Mouse (Mus musculus) liver, embryonic 12.5 days (tissue): ENCODE results near the gene Dazap2. TPM values are rescaled to one million over a fixed set of nuclear protein-coding genes. Genes with fewer than 3 reads are reported as not detected.

Source experiments
- ATAC-seq: fragments of 200-750 bp; cut with Nextera tagmentation; 2 replicates; pipeline ENCODE4 v1.8.0; 2017; ENCODE audit warnings: moderate number of reproducible peaks, mild to moderate bottlenecking, moderate library complexity
- H3K27ac ChIP-seq: fragments of 300-500 bp; sonication (generic); 2 replicates; pipeline ENCODE4 v1.5.1; 2016; ENCODE audit warnings: mild to moderate bottlenecking
- H3K27me3 ChIP-seq: fragments of 300-500 bp; sonication (generic); replicated peaks from 2 replicates; pipeline ENCODE4 v1.6.1; 2016; ENCODE audit warnings: mild to moderate bottlenecking, moderate library complexity
- H3K36me3 ChIP-seq: fragments of 300-500 bp; sonication (generic); 2 replicates; pipeline ENCODE4 v1.6.1; 2016; ENCODE audit warnings: mild to moderate bottlenecking, moderate library complexity
- H3K4me1 ChIP-seq: fragments of 300-500 bp; sonication (generic); 2 replicates; pipeline ENCODE4 v1.6.1; 2016
- H3K4me2 ChIP-seq: fragments of 300-500 bp; sonication (generic); 2 replicates; pipeline ENCODE4 v1.6.1; 2016; ENCODE audit warnings: mild to moderate bottlenecking, moderate library complexity
- H3K4me3 ChIP-seq: fragments of 300-500 bp; sonication (generic); 2 replicates; pipeline ENCODE4 v1.5.1; 2016; ENCODE audit warnings: mild to moderate bottlenecking, moderate library complexity
- H3K9ac ChIP-seq: fragments of 300-500 bp; sonication (generic); 2 replicates; pipeline ENCODE4 v1.6.1; 2016; ENCODE audit warnings: mild to moderate bottlenecking, moderate library complexity
- H3K9me3 ChIP-seq: fragments of 300-500 bp; sonication (generic); replicated peaks from 2 replicates; pipeline ENCODE4 v1.6.1; 2016; ENCODE audit warnings: mild to moderate bottlenecking, moderate library complexity
- WGBS: fragments of 180-500 bp; shearing (Covaris S2); methylation state at CpG from one replicate; pipeline ENCODE4 v1.1.7; 2016; ENCODE audit not compliant: insufficient replicate concordance; 5-methylcytosine and 5-hydroxymethylcytosine counted together
- polyA plus RNA-seq: library from polyadenylated mRNA; unstranded; fragments of >200 nt; fragmentation: Nextera tagmentation; extraction: Ambion mirVana; gene quantifications from 2 replicates; pipeline ENCODE4 v1.2.1, GENCODE M21; 2016

The Dazap2 gene
- 163 and 167 TPM in 2 replicates for polyA plus RNA-seq

DNA sequence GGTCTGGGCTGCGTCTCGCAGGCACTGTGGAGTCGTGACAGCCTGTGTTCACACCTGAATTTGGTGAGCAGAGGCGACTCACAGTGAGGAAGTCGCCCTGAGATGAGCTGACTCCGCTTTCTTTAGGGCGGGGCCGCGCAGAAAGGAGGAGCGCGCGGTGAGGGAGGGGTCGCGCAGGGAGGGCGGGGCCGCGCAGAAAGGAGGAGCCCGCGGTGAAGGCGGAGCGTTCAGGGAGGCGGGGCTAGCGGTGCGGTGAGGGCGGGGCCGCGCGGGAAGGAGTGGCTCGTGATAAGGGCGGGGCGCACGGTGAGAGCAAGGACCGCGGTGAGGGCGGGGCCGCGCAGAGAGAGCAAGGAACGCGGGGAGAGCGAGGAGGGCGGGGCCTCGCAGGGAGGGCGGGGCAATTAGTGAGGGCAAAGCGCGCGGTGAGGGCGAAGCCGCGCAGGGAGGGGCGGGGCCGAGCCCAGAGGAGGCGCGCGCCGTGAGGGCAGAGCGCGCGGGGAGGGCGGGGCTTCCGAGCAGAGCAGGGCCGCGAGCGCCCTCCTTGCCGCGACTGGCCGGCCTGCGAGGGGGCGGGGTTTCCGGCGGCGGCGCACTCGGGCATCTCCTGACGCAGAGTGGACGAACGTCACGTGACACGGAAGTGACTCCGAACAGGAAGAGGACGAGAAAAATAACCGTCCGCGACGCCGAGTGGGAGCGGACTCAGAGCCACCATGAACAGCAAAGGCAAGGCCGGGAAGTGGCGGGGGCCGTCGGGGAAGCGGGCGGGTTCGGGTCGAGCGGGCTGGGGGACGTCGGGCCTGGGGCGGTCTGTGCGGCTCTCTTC lies at the start of gene Dazap2:
TSS of gene Dazap2 (plus strand) at position 354 of the 829 bp plus-strand sequence.
- H3K36me3 ChIP-seq: peaks cover 35% of the 10 kb centered on the region
- WGBS: under 1% methylated on average over 93 of the region's 99 CpGs
- peaks cover 36% of the 10 kb centered on the region for H3K4me1 ChIP-seq
- peak within 1 kb of the TSS; percentile 97 for H3K4me3 ChIP-seq
- peak within 1 kb of the TSS; percentile 99 for H3K27ac ChIP-seq
- H3K9me3 ChIP-seq: no peaks in the 10 kb centered on the region
- no peaks in the 10 kb centered on the region for H3K27me3 ChIP-seq
- peak; percentile 80 for ATAC-seq
- peak within 1 kb of the TSS; percentile 92 for H3K4me2 ChIP-seq
- H3K9ac ChIP-seq: peak within 1 kb of the TSS; percentile 99

DNA sequence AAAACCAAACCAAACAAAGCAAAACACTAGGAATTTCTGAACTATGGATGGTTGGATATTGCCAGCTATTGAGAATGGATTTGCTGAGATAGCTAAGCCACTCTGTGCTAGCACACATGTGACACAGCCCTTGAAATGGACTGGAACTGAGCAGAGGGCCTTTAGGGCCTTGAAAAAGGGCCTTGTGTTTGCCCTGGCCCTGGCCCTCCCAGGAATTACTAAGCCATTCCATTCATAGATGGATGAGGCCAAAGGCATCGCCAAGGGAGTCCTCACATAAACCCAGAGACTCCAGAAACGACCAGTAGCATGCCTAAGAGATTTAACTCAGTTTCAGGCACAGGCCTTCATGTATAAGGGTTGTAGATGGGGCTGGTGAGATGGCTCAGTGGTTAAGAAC lies 48.6 kb upstream of the Dazap2 start:
- no peak overlapping the region for H3K9ac ChIP-seq
- H3K36me3 ChIP-seq: no peaks in the 10 kb centered on the region
- no peak overlapping the region for H3K4me3 ChIP-seq
- H3K27ac ChIP-seq: no peak overlapping the region
- 64% methylated on average over 2 of the region's 2 CpGs for WGBS
- no peaks in the 10 kb centered on the region for H3K9me3 ChIP-seq
- no peaks in the 10 kb centered on the region for H3K4me1 ChIP-seq
- ATAC-seq: no peak
- no peak overlapping the region for H3K4me2 ChIP-seq
- peaks cover 19% of the 10 kb centered on the region; the same call in 1 of the 2 replicates for H3K27me3 ChIP-seq

DNA sequence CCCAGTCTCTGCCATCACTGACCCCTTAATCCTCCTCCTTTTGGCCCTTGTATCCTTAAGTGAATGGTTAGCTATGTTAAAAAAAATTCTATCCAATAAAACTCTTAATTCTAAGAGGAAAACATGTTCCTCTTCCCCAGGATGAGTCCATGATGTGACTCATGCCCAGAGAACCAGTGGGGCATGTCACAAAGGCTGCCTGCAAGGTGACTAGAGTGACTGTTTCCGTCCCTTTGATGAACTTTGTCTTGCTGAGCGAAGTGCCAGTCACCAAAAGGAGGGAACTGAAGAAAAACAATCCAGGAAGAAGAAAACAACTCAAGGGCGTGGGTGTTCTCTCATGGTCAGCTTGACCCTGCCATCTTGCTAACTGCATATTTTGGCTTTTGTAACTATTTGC lies 45.9 kb upstream of the Dazap2 start:
- ATAC-seq: no peak
- Histone ChIP-seq H3K27ac (no peak overlapping the region), H3K4me2 (no peak overlapping the region), H3K4me3 (no peak overlapping the region), H3K4me1 (no peaks in the 10 kb centered on the region), H3K36me3 (no peaks in the 10 kb centered on the region), H3K27me3 (peaks cover 19% of the 10 kb centered on the region; the same call in 1 of the 2 replicates), H3K9ac (no peak overlapping the region), H3K9me3 (no peaks in the 10 kb centered on the region)
- WGBS: 52% methylated on average over 3 of the region's 3 CpGs

DNA sequence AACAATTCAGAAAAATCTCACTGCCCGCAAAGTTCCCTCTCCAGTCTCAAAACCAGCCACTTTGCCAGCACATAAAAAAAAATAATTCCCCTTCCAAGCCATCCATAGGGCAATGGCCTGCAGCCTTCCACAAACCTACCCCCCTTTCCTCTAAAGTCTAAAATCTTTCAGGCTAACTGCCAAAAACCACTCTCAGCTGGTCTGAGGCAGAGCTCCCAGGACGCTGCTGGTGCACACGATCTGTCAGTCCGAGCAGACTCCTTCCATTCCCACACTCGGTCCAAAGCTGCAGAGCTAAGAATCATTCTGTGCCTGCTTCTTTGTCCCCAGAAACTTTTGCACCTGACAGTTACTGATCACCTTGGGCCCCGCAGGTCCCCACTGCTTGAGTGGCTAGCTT lies 41.2 kb upstream of the Dazap2 start:
- Histone ChIP-seq H3K4me2 (no peak overlapping the region), H3K9me3 (no peaks in the 10 kb centered on the region), H3K4me3 (no peak overlapping the region), H3K4me1 (no peaks in the 10 kb centered on the region), H3K9ac (no peak overlapping the region), H3K27ac (no peak overlapping the region), H3K36me3 (no peaks in the 10 kb centered on the region), H3K27me3 (peaks cover 27% of the 10 kb centered on the region)
- no peak for ATAC-seq
- 64% methylated on average over 6 of the region's 6 CpGs for WGBS

DNA sequence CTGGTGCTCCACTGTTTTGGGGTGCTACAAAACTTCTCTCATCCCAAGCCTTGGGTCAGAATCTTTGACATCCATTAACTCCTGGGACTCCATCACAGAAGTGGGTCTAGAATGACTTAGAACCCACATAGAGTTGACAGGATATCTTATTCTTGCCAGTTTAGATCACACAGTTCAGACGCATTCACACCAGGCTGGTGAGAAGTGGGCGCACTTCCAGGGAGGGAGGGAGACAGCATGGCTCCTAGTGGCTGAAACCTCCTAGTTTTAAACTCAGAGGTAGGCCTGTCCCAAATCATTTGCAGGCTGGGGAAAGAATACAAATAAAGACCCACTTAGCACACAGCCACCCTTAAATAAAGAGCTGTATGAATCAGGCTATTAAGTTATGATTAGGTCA lies 40.8 kb upstream of the Dazap2 start:
- Histone ChIP-seq H3K27me3 (peaks cover 23% of the 10 kb centered on the region), H3K9ac (no peak overlapping the region), H3K4me3 (no peak overlapping the region), H3K36me3 (no peaks in the 10 kb centered on the region), H3K9me3 (no peaks in the 10 kb centered on the region), H3K4me1 (no peaks in the 10 kb centered on the region), H3K27ac (no peak overlapping the region), H3K4me2 (no peak overlapping the region)
- no peak for ATAC-seq
- WGBS: 67% methylated on average over 2 of the region's 2 CpGs

DNA sequence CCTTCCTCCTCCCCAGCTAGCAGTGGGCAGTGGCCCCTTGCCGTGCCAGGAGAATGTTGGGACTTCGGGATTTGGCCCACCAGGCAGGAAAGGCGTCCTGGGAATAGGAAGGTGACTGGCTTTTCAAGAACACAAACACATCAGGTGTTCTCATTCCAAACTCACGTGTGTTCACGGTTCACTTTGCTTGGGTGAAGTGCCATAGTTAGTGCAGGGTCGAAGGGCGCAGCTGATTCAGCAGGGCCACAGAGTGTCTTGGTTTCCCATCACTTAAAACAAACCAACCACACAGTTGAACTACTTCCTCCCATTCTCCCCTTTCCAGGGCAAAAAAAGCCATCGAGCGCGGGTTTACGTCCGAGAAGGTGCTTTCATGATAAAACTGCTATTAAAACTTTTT lies 39.8 kb upstream of the Dazap2 start:
- Histone ChIP-seq H3K9ac (no peak overlapping the region), H3K4me3 (no peak overlapping the region), H3K4me1 (no peaks in the 10 kb centered on the region), H3K27me3 (peaks cover 23% of the 10 kb centered on the region), H3K27ac (no peak overlapping the region), H3K4me2 (no peak overlapping the region), H3K9me3 (no peaks in the 10 kb centered on the region), H3K36me3 (no peaks in the 10 kb centered on the region)
- no peak for ATAC-seq
- 63% methylated on average over 12 of the region's 12 CpGs for WGBS

DNA sequence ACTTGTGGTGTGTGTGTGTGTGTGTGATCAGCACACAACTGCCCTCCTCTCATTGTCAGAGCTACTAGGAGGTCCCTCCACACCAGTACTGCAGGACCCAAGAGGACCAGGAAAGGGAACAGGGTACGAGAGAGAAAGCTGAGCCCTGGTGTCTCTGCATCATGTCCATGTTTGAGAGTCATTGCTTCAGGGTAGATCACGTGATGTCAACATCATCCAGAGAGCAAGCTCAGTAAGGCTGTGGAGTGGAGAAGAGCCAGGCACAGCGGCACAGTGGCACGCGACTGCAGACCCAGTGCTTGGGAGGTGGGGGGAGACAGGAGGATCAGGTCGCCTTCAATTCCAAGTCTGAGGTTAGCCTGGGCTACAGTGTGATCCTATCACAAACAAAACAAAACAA lies 38.8 kb upstream of the Dazap2 start:
- ATAC-seq: no peak
- H3K4me3 ChIP-seq: no peak overlapping the region
- H3K9ac ChIP-seq: no peak overlapping the region
- H3K36me3 ChIP-seq: no peaks in the 10 kb centered on the region
- no peaks in the 10 kb centered on the region for H3K9me3 ChIP-seq
- H3K4me2 ChIP-seq: no peak overlapping the region
- H3K27me3 ChIP-seq: peaks cover 23% of the 10 kb centered on the region
- H3K4me1 ChIP-seq: no peaks in the 10 kb centered on the region
- 59% methylated on average over 6 of the region's 6 CpGs for WGBS
- no peak overlapping the region for H3K27ac ChIP-seq

DNA sequence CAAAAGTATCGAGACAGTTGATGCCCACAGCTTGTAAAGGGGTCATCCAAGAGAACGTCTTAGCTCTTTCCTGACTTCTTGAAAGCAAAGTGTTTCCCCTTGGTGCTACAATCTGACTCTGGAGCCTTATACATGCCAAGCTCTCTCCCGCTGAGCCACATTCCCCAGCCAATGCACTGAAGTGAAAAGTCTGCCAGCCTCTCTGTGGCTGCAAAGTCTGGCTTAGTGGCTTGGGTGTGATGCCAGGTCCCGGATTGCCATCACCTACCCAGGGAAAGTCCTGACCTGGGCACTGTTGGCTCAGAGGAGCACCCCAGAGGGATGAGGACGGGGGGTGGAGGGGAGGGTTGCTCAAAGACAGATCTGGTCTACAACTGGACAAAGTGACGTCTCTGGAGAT lies 38.3 kb upstream of the Dazap2 start:
- H3K9ac ChIP-seq: no peak overlapping the region
- H3K4me2 ChIP-seq: no peak overlapping the region
- no peak overlapping the region for H3K27ac ChIP-seq
- H3K36me3 ChIP-seq: no peaks in the 10 kb centered on the region
- H3K27me3 ChIP-seq: peaks cover 27% of the 10 kb centered on the region
- no peaks in the 10 kb centered on the region for H3K4me1 ChIP-seq
- no peak overlapping the region for H3K4me3 ChIP-seq
- no peak for ATAC-seq
- H3K9me3 ChIP-seq: no peaks in the 10 kb centered on the region
- 55% methylated on average over 6 of the region's 6 CpGs for WGBS

DNA sequence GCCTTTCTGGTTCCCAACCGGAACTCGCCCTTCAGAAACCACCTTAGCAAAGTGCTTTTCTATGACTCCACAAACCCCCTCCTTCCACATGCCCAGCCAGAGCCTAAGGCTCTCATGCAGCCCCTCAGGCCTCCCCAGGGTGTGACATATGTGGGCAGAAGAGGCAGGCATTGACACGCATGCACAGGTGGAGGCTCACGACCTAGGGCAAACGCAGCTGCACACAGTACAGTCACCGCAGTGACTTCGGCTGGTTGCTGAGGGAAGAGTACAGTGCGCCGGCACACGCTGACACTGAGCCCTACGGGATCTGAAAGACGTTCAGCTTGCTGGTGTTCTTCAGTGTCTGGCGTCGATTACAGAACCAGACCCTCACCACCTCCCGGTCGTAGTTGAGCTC lies 37.2 kb upstream of the Dazap2 start:
- ATAC-seq: no peak
- no peak overlapping the region for H3K9ac ChIP-seq
- H3K27ac ChIP-seq: no peak overlapping the region
- H3K4me3 ChIP-seq: no peak overlapping the region
- 69% methylated on average over 16 of the region's 16 CpGs for WGBS
- H3K36me3 ChIP-seq: no peaks in the 10 kb centered on the region
- H3K9me3 ChIP-seq: no peaks in the 10 kb centered on the region
- H3K27me3 ChIP-seq: peaks cover 37% of the 10 kb centered on the region
- H3K4me2 ChIP-seq: no peak overlapping the region
- H3K4me1 ChIP-seq: no peaks in the 10 kb centered on the region

DNA sequence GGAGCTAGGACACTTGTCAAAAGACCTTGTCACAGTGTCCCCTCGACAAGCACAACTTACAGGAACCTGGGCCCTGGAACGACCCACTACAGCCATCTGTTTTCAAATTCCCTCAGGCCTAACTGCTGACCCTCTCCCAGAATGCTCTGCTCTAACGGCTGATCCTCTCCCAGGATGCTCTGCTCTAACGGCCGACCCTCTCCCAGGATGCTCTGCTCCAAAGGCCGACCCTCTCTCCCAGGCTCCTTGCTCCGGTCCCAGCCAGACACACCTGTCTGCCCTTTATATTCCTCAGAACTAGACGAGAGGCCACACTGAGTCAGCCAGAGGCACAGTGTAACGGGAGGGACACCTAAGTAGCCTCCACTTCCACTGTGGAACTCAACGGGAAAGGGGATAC lies 35.0 kb upstream of the Dazap2 start:
- Histone ChIP-seq H3K4me3 (no peak overlapping the region), H3K36me3 (no peaks in the 10 kb centered on the region), H3K4me1 (no peaks in the 10 kb centered on the region), H3K9ac (no peak overlapping the region), H3K4me2 (no peak overlapping the region), H3K27ac (no peak overlapping the region), H3K27me3 (peaks cover 47% of the 10 kb centered on the region), H3K9me3 (no peaks in the 10 kb centered on the region)
- ATAC-seq: no peak
- WGBS: 74% methylated on average over 10 of the region's 10 CpGs

DNA sequence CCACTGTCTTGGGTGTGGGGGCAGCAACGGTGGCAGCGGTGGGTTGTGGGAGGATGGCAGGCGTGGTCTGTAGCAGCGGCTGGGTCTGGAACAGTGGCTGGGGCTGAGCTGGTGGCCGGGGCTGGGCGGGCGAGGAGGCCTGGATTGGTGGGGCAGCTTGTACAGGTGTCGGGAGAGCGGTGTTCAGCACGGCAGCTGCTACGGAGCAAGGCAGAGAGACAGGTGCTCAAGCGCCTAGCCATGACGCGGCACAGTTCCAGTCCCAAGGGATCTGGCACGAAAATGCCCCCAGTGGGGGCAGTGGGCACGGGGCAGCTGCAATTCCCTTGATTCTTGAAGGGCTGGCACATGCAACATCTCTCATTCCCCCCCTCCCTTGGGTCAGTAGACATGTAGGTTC lies 29.2 kb upstream of the Dazap2 start:
- Histone ChIP-seq H3K27me3 (peaks cover 44% of the 10 kb centered on the region), H3K4me1 (no peaks in the 10 kb centered on the region), H3K4me2 (no peak overlapping the region), H3K9ac (no peak overlapping the region), H3K36me3 (no peaks in the 10 kb centered on the region), H3K27ac (no peak overlapping the region), H3K9me3 (no peaks in the 10 kb centered on the region), H3K4me3 (no peak overlapping the region)
- ATAC-seq: no peak
- whole genome bisulfite sequencing: 84% methylated on average over 16 of the region's 16 CpGs

DNA sequence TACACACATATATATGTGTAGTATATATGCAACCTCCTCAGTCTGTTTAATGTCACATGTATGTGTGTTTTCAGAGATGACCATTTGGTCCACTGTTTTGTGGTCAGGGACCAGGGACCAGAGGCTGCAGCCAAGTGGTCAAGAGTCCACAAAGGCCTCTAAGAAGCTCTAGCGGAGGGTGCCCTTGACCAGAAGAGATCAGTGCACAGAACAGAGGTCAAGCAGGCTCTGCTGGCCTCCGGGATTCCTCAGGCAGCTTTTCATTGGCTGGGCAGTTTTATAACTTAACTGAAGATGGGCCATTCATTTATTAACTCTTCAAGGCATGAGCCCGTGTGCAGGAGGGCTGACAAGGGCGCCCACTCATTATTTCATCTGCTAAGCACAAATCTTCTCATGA lies 28.0 kb upstream of the Dazap2 start:
- Histone ChIP-seq H3K4me2 (no peak overlapping the region), H3K4me1 (no peaks in the 10 kb centered on the region), H3K9me3 (no peaks in the 10 kb centered on the region), H3K36me3 (no peaks in the 10 kb centered on the region), H3K4me3 (no peak overlapping the region), H3K27ac (no peak overlapping the region), H3K27me3 (peaks cover 42% of the 10 kb centered on the region), H3K9ac (no peak overlapping the region)
- ATAC-seq: no peak
- WGBS: 63% methylated on average over 4 of the region's 4 CpGs

DNA sequence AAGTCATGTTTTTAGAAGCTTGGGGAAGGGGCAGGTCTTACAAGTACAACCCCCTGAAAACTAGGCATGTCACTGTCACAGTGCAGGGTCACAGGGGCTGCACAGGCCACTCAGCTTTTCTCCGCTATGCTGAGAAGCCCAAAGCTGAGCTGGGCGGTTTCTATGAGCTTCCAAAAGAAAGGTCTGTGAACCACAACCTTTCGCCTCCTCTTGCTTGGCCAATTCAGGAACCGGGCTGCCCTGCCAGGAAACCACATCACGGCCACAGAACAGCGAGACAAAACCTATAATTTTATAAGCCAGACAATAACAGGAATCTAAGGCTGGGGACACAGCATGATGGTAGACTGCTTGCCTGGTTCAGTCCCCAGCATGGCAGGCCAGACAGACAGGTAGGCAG lies 26.9 kb upstream of the Dazap2 start:
- Histone ChIP-seq H3K9ac (no peak overlapping the region), H3K4me1 (no peaks in the 10 kb centered on the region), H3K27me3 (peaks cover 39% of the 10 kb centered on the region), H3K9me3 (no peaks in the 10 kb centered on the region), H3K27ac (no peak overlapping the region), H3K4me2 (no peak overlapping the region), H3K36me3 (no peaks in the 10 kb centered on the region), H3K4me3 (no peak overlapping the region)
- ATAC-seq: no peak
- 41% methylated on average over 6 of the region's 6 CpGs for WGBS
